Mouse (Mus musculus) v-Abl transformed pro-B cells (cell line): ENCODE results near the gene Gm11569.
"Not testable (repeated sequence)": the region's sequence is repeated elsewhere in the genome, so short reads cannot be mapped to it uniquely, and the experiment has no call there.

ENCODE experiments used
- in situ Hi-C, 2 experiments: fragments of 400-800 bp; cut with MboI; formaldehyde crosslinking; loops; one replicate each; pipeline ENCODE4 v1.15.1; 2025; ENCODE audit not compliant: unreplicated experiment in 2 of 2

Gene Gm11569

DNA sequence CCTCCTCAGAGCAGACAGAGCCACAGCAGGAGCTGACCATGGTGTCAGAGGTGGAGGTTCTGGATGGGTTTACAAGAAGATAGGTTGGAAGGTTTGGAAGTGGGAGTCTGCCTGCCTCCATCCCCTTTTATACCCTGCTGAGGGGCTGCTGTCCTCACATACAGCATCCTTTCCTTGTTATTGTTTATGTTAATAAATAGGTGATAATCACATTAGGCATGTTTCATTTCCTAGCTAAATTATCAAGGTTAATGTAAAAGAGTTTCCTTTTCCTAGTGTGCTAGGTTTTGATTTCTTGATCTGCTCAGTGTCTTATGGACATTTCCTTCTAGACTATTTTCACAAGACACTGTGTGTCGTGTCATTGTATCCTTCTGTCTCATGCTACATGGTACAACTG, at the start of gene Gm11569:
Gene Gm11569, minus strand, starts transcription at position 101 of the 400 bp plus-strand sequence.
- in situ Hi-C loops, result not testable (repeated sequence)

DNA sequence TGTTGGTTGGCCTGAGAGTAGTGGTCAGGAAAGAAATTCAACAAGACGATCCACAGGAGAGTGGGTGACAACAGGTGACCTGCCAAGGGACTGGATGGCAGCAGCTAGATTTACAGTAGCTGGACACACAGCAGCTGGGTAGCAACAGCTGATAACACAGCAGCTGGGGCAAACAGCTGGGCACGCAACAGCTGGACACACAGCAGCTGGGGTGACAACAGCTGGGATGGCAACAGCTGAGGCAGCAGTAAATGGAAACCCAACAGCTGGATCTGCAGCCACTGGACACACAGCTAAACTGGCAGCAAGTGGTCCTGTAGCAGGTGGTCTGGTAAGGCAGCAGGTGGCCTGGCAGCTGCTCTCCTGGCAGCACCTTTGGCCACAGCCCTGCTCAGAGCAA, 48.0 kb upstream of the Gm11569 start:
- in situ Hi-C loops, result no loop called here

DNA sequence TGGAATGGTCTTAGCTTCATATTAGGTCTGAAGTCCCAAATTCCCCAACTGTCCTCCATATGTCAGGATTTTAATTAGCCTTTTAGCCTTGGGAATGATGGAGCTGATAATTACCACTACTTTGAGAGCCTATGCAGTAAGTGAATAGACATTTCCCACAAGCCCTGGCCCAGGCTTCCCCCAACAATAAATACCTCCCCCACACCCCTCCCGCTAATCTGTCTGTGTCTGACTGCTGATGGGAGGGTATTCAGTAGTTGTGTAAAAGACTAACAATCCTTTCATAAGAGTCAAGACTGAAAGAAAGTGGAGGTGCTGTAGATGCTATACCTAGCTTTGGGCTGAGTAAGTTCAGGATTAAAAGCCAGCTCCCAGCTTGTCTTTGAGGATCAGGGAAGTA, 43.5 kb upstream of the Gm11569 start:
- in situ Hi-C loops, result no loop called here

DNA sequence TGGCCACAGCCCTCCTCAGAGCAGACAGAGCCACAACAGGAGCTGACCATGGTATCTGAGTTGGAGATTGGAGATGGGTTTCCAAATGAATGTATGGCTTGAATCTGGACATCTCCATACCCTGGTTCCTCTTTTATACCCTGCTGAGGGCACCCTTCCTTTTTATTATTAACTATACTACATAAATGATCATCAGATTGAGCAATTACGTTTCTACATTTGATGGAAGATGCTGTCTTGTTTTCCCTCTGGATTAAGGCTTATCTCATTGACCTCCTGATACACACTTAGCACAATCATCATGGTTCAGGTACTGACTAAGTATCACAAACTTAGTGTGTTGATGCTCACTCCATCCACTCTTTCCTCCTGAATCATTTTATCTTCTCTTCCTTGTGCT, 39.2 kb upstream of the Gm11569 start, which contains the start of gene 2300003K06Rik:
Gene 2300003K06Rik, minus strand, starts transcription at position 101 of the 400 bp plus-strand sequence.
- in situ Hi-C loops, result no loop called here

DNA sequence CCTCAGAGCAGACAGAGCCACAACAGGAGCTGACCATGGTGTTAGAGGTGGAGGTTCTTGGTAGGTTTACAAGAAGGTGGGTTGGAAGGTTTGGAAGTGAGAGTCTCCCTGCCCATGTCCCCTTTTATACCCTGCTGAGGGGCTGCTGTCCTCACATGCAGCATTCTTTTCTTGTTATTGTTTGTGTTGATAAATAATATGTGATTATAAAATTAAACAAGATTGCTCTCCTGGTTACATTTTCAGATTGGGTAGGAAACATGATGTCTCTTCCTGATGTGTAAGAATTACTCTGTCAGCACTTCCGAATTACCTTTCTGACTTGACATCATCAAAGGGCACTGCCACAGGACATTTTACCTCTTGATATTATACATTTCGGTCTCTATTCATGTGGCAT, 16.8 kb upstream of the Gm11569 start, which contains the start of gene Gm11564:
Gene Gm11564, minus strand, starts transcription at position 101 of the 400 bp plus-strand sequence.
- in situ Hi-C loops, result not testable (repeated sequence)

DNA sequence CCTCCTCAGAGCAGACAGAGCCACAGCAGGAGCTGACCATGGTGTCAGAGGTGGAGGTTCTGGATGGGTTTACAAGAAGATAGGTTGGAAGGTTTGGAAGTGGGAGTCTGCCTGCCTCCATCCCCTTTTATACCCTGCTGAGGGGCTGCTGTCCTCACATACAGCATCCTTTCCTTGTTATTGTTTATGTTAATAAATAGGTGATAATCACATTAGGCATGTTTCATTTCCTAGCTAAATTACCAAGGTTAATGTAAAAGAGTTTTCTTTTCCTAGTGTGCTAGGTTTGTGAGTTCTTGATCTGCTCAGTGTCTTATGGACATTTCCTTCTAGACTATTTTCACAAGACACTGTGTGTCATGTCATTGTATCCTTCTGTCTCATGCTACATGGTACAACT, 11.1 kb upstream of the Gm11569 start, which contains the start of gene Krtap4-13:
Gene Krtap4-13, minus strand, starts transcription at position 101 of the 400 bp plus-strand sequence.
- in situ Hi-C loops, result not testable (repeated sequence)

DNA sequence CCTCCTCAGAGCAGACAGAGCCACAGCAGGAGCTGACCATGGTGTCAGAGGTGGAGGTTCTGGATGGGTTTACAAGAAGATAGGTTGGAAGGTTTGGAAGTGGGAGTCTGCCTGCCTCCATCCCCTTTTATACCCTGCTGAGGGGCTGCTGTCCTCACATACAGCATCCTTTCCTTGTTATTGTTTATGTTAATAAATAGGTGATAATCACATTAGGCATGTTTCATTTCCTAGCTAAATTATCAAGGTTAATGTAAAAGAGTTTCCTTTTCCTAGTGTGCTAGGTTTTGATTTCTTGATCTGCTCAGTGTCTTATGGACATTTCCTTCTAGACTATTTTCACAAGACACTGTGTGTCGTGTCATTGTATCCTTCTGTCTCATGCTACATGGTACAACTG, 5.6 kb upstream of the Gm11569 start, which contains the start of gene Gm11554:
Gene Gm11554, minus strand, starts transcription at position 101 of the 400 bp plus-strand sequence.
- in situ Hi-C loops, result not testable (repeated sequence)

DNA sequence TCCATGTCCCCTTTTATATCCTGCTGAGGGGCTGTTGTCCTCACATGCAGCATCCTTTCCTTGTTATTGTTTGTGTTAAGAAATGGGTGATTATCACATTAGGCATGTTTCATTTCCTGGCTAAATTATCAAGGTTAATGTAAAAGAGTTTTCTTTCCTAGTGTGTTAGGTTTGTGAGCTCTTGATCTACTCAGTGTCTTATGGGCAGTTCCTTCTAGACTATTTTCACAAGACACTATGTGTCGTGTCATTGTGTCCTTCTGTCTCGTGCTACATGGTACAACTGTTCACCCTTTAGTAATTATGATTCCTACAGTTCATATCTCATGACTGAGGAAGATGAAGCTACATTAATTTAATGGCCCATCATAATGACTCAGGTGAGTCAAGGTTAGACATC, 5.4 kb downstream of the Gm11569 start, which contains the start of gene Gm11596:
Gene Gm11596, minus strand, starts transcription at position 101 of the 400 bp plus-strand sequence.
- in situ Hi-C loops, result no loop called here

DNA sequence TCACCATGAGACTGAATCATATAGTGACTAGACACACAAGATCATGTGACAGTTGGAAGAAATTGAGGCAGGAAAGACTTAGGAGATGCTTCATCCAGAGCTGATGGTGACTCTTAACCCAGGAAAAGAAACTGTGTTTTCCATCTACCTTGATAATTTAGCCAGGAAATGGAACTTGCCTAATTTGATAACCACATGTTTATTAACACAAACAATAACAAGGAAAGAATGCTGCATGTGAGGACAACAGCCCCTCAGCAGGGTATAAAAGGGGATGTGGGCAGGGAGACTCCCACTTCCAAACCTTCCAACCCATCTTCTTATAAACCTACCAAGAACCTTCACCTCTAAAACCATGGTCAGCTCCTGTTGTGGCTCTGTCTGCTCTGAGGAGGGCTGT, 13.8 kb downstream of the Gm11569 start, which contains the start of gene Krtap4-9:
Gene Krtap4-9, plus strand, starts transcription at position 301 of the 400 bp plus-strand sequence.
- in situ Hi-C loops, result not testable (repeated sequence)

DNA sequence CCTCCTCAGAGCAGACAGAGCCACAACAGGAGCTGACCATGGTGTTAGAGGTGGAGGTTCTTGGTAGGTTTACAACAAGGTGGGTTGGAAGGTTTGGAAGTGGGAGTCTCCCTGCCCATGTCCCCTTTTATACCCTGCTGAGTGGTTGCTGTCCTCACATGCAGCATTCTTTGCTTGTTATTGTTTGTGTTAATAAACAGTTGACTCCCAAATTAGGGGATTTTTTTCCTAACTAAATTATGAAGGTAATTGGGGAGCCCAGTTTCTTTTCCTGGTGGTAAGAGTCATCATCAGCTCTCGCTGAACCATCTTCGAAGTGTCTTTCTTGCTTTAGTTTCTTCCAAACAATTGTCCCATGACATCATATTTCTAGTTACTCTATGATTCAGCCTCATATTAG, 18.1 kb downstream of the Gm11569 start, which contains the start of gene Krtap4-8:
Gene Krtap4-8, minus strand, starts transcription at position 101 of the 400 bp plus-strand sequence.
- in situ Hi-C loops, result no loop called here

DNA sequence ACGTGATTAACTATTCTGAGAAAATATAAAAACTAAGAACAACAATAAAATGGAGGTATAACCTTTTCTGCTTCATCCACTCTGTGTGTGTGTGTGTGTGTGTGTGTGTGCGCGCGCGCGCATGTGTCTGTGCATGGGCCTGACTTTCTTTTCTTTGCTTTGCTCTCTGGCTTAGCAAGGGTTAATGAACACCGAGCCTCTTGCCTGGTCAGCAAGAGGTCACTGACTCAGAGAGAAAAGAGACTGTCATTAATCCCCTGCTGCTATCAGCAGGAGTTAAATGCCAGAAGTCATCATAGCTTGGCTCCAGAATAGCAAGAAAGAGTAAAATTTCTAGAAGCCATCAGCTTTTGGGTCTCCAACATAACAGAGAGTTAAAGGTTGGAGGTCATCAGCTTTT, 20.3 kb downstream of the Gm11569 start:
- in situ Hi-C loops, result no loop called here

DNA sequence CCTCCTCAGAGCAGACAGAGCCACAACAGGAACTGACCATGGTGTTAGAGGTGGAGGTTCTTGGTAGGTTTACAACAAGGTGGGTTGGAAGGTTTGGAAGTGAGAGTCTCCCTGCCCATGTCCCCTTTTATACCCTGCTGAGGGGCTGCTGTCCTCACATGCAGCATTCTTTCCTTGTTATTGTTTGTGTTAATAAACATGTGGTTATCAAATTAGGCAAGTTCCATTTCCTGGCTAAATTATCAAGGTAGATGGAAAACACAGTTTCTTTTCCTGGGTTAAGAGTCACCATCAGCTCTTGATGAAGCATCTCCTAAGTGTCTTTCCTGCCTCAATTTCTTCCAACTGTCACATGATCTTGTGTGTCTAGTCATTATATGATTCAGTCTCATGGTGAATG, 25.9 kb downstream of the Gm11569 start, which contains the start of gene Gm11595:
Gene Gm11595, minus strand, starts transcription at position 101 of the 400 bp plus-strand sequence.
- in situ Hi-C loops, result not testable (repeated sequence)

DNA sequence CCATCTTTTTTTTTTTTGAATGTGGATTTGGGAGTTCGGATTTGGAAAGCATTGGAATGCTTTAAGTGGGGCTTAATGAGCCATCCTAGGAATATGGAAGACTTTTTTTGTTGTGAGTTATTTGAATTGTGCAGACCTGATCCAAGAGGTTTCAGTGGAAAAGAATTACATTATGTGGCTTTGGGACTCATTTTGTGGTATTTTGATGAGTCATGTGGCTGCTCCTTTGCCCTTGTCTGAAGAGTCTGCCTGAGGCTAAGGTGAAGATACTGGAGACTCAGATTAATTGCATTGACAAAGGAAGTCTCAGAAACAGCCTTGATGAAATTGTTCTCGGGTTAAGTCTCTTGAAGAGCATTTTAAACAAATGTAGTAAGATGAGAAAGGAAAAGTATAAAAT, 30.3 kb downstream of the Gm11569 start:
- in situ Hi-C loops, result no loop called here

DNA sequence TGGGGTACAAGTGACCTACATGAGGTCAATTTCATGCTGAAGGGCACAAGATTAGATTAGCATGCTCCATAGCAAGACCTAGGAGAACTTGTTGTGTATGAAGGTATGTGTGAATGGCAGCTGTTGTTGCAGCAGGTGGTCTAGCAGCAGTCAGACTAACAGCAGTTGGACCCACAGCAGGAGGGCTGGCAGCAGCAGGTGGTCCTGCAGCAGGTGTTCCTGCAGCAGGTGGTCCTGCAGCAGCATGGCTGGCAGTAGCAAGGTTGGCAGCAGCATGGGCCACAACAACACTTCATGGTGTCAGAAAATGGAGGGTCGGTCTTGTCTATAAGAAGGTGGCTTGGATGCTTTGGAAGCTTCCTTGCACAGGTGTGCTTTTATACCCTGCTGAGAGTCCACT, 39.9 kb downstream of the Gm11569 start:
- in situ Hi-C loops, result no loop called here
